Mouse (Mus musculus) adrenal gland, postnatal 10 days (tissue): Measurements from ENCODE around the gene Nrl. TPM values are rescaled to one million over a fixed set of nuclear protein-coding genes. Genes with fewer than 3 reads are reported as not detected.

Experiments
- DNase-seq: peaks from one replicate; pipeline ENCODE4 v3.0.0; 2021; ENCODE audit warnings: mixed read lengths
- total RNA-seq, 2 experiments: library from RNA; stranded (reverse); gene quantifications; 2 replicates each; pipeline ENCODE4 v1.2.3; 2021

Nrl gene
- total RNA-seq, 2 experiments from 2014 or later, result not detected

DNA sequence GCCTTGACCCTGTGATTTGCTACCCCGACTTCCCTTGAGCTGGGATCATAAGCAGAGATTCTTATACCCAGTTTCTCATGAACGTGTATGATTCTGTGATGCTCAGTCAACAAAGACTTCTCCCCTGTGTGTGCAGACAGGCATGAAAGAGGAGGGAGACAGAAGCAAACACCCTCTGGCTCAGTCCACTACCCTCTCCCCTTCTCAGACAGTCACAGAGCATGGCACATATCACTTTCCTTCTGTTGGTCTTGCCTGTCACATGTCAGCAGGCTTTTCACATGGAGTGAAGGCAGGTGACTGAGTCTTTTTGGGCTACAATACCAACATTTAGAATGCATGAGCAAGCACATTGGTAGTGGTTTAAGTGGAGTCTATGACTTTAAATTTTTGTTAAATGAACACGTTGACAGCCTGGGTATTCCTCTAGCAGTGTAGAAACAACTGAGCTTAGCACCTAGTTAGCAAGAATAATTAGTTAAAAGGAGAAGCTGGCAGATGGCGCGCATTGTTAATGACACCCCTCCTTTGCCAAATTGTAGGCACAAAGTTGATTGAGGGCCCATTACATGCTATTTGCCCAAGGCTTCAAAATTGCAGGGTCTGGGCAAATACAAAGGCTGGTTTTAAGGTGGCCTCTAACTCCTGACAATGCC, 40.2 kb downstream of the Nrl start:
- no peak for DNase-seq

DNA sequence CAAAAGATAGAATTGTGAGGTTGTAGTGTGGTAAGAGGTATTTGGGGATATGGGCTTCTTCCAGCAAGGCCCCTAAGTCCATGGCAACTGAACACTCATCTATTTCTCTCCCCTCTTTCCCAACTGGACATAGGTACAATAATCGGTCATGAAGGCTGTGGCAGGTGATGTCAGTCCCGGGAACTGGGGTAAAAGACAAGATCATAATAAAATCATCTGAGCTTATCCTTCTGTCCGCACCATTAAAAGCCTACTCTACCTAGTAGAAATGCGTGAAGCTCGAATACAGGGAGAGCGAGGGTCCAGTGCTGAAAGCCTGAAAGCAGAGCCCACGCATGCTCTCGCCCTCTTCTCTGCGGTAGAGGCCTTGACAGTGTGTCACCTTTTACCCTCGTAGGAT, 45.2 kb downstream of the Nrl start:
- DNase-seq, result no peak

DNA sequence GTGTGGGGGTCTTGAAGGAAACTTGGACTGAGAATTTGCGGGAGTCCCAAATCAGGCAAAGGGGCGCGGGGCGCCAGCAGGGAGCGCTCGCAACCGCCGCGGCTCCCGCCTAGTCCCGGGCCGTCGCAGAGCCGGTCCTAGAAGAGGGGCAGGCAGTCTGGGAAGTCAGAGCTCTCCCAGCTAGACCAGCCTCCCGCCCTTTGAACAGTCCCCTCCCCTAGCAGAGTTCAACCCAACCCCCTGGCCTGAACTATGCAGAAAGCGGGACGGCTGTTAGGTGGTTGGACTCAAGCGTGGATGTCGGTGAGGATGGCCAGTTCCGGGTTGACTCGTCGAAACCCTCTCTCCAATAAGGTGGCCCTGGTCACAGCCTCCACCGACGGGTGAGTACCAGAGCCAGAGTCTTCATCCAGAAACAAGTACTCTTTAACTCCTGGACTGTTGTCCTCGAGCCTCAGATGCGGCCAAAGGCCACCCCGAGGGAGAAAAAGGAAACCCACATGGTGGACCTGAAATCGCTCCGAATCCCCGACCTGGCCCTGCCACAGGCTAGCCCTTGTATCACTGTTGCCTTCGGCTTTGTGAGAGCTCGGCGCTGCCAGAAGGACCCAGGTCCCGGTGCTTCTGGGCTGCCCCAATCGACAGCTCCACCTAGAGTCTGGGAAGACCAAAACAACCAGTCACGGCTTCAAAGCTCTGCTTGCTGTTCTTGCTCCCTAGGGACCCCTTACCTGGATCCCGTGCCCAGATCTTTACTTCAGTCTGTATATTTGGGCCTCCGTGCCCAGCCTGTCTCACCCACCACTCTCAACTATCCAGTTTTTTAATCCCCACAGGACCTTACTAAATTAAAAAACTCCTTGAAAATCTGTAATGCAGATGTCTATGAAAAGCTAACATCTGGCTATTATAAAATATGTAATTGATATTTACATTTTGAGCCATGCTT, 45.9 kb downstream of the Nrl start, which contains the start of gene Dhrs4:
Gene Dhrs4 (plus strand): TSS at position 108 of the 949 bp plus-strand sequence.
- peak; percentile 88 for DNase-seq

DNA sequence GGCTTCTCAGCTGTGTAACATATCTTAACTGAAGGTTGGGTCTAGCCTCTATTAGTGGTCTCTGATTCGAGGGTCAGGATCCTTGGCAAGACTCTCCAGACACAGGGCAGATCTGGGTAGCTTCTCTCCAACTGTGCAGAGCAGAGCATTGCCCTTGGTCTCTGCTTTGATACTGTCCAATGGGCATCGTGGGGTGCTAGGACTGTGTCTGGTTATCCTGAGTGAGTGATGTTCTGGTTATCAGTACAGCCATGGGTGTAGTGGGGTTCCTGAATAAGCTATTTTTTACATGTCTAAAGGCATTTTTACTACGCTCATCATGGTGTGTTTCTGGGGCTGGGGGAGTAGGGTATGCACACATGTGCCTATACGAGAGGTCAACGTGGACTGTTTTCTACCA, 47.0 kb downstream of the Nrl start:
- no peak for DNase-seq

DNA sequence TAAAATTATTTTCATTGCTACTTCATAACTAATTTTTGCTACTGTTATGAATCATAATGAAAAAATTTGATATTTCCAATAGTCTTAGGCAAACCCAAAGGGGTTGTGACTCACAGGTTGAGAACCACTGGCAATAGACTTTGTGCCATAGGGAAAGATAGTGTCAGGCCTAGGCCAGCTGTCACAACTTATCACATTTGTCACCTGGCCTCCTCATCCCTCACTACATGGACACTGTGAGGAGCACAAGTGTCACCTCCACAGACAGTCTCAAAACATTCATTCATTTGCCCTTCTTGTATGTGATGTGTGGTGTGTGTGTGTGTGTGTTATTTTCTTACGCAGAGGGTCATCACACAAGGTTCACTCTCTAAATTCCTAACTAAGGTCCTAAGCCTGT, 47.4 kb downstream of the Nrl start:
- no peak for DNase-seq

DNA sequence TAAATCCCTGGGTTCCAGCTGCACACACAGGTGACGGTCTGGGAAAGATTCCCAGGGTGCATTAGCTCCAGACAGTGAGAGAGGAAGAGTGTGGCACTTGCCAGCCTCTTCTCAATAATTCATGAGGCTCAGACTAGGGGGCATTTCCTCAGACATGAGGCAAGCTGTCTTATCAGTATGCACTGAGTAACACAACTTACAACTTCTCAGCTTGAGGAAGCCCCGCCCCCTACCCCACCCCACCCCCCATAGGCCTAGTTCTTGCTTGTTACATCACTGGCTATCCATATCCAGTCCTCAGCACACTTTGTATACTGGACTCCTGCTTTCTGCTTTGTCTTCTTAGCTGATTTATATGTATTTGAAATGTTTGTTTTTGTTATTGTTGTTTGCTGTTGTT, 49.1 kb downstream of the Nrl start:
- DNase-seq, result no peak

DNA sequence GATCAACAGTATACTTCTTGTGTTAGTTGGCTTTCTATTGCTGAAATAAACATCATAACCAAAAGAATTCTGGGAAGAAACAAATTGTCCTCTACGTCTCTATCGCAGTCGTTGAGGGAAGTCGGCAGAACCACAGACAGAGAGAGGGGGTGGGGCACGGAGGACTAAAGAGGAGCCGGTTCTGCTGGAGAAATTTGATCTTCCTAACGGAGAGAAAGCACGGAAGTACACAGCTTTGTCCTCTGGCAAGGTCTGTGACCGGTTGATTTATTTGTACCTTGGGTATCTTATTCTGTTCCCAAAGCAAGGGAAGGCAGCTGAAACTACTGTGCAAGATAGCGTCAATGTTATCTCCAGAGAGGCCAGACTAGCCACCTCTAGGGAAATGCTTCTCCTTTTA, 54.0 kb downstream of the Nrl start:
- DNase-seq, result peak; percentile 33

DNA sequence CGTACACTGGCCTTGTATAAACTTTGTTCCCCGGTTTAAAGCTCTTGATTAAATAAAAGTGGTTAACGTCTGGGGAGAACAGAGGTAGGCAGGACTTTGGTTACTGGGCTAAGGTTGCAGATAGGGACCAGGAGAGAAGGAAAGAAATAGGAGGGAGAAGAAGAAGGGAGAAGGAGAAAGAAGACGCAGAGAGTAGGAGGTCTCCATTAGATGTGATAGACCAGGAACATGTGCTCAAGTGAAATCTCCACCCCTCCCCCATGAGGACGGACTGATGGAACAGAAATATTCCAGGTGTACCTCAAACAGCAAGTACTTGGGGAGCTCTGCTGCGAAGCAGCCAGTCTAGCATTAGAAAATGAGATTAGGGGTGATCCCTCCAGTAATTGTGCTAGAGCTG, 55.0 kb downstream of the Nrl start:
- DNase-seq, result no peak

DNA sequence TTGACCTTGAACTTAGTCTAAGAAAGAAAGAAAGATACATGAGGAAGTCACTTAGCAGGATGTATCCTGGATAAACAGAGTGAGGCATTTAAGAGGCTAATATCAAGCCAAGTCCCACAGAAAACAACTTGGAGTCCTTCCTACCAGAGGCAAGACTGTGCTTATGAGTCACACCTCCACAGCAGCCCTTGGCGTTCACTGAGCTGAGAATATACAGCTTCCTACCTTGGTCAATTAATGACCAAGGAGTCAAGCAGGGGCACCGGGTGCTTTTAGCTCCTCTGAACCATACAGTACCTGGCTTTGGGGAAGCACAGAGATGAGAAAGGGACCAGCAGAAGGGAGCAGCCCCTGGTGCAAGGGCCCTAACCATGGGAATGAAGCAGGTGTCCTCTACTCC, 55.7 kb downstream of the Nrl start:
- peak; percentile 32 for DNase-seq

Other genes with a start within 250 kb of the Nrl start
- gene Dhrs4, start 46.2 kb downstream of the Nrl start, total RNA-seq, result 100 to 1,000 TPM; 153 to 177 TPM
- 1 to 10 TPM; 5.3 to 8.5 TPM for gene Carmil3, start 34.3 kb downstream of the Nrl start, total RNA-seq
- gene Cpne6, start 14.5 kb downstream of the Nrl start, total RNA-seq, result under 1 TPM; 0.09 to 0.61 TPM
- gene Pck2, start 15.3 kb upstream of the Nrl start, total RNA-seq, result 10 to 100 TPM; 45.2 to 51.4 TPM
- 10 to 100 TPM; 85.2 to 89.5 TPM for gene Dcaf11, start 35.0 kb upstream of the Nrl start, total RNA-seq
- gene A730061H03Rik, start 35.4 kb upstream of the Nrl start, total RNA-seq, result under 1 TPM in 1 of 2 experiments, not detected in 1; 0.66 TPM
- 10 to 100 TPM; 11.0 to 38.6 TPM for gene Fitm1, start 50.6 kb upstream of the Nrl start, total RNA-seq
- 100 to 1,000 TPM; 293 to 337 TPM for gene Psme1, start 53.1 kb upstream of the Nrl start, total RNA-seq
- 10 to 100 TPM; 43.9 to 57.2 TPM for gene Emc9, start 60.3 kb upstream of the Nrl start, total RNA-seq
- gene Psme2, start 66.1 kb upstream of the Nrl start, total RNA-seq, result 100 to 1,000 TPM; 349 to 362 TPM
- 10 to 100 TPM; 26.7 to 36.2 TPM for gene Rnf31, start 66.7 kb upstream of the Nrl start, total RNA-seq
- 10 to 100 TPM in 1 of 2 experiments, 1 to 10 TPM in 1; 9.7 to 13.3 TPM for gene Irf9, start 78.6 kb upstream of the Nrl start, total RNA-seq
- gene Rec8, start 93.1 kb upstream of the Nrl start, total RNA-seq, result 1 to 10 TPM; 2.0 to 2.9 TPM
- gene Ipo4, start 111.0 kb upstream of the Nrl start, total RNA-seq, result 10 to 100 TPM; 72.1 to 82.4 TPM
- 1 to 10 TPM; 1.1 to 3.8 TPM for gene Gm49378, start 112.9 kb upstream of the Nrl start, total RNA-seq
- 10 to 100 TPM; 69.7 to 75.9 TPM for gene Tm9sf1, start 118.8 kb upstream of the Nrl start, total RNA-seq
- gene Tssk4, start 125.2 kb upstream of the Nrl start, total RNA-seq, result 1 to 10 TPM in 1 of 2 experiments, under 1 TPM in 1; 0.93 to 3.0 TPM
- gene Mdp1, start 135.5 kb upstream of the Nrl start, total RNA-seq, result 10 to 100 TPM; 42.4 to 51.7 TPM
- 10 to 100 TPM; 21.2 to 26.8 TPM for gene Gmpr2, start 147.0 kb upstream of the Nrl start, total RNA-seq
- 100 to 1,000 TPM; 280 to 307 TPM for gene Nedd8, start 147.1 kb upstream of the Nrl start, total RNA-seq
- gene Tinf2, start 156.8 kb upstream of the Nrl start, total RNA-seq, result 10 to 100 TPM; 19.5 to 23.1 TPM
- 1 to 10 TPM; 1.3 to 2.0 TPM for gene Tgm1, start 188.9 kb upstream of the Nrl start, total RNA-seq
- 10 to 100 TPM; 16.8 to 21.5 TPM for gene Rabggta, start 197.3 kb upstream of the Nrl start, total RNA-seq
- 10 to 100 TPM; 77.4 to 82.0 TPM for gene Dhrs1, start 220.7 kb upstream of the Nrl start, total RNA-seq
- 10 to 100 TPM; 17.1 to 18.9 TPM for gene Nop9, start 220.7 kb upstream of the Nrl start, total RNA-seq
- gene Cideb, start 233.5 kb upstream of the Nrl start, total RNA-seq, result 10 to 100 TPM; 14.2 to 23.3 TPM
- gene Ltb4r2, start 236.4 kb upstream of the Nrl start, total RNA-seq, result under 1 TPM; 0.12 to 0.54 TPM
- gene Ltb4r1, start 241.0 kb upstream of the Nrl start, total RNA-seq, result 1 to 10 TPM; 1.4 to 1.6 TPM